Mouse (Mus musculus): Measurements from ENCODE around the gene Tmem207.

- TF ChIP-seq CTCF (IDR thresholded peaks at IDR 0.05; ENCODE audit: borderline replicate concordance, insufficient read depth, low read length) = no peak
- no peak for TF ChIP-seq POLR2A (IDR thresholded peaks at IDR 0.05; ENCODE audit: low read depth, low read length)
Measured at GRCm38 (mm10) chr16:26552234-26552633, 25.7 kb upstream of the Tmem207 start.
